Mouse (Mus musculus) midbrain, embryonic 13.5 days (tissue): ENCODE data around the gene Bcl3. TPM values are rescaled to one million over a fixed set of nuclear protein-coding genes. Genes with fewer than 3 reads are reported as not detected.

ENCODE experiments used
- ATAC-seq: fragments of 200-750 bp; cut with Nextera tagmentation; 2 replicates; pipeline ENCODE4 v1.8.0; 2017; ENCODE audit warnings: mild to moderate bottlenecking, moderate TSS enrichment, moderate library complexity
- H3K27ac ChIP-seq: fragments of 300-500 bp; sonication (generic); 2 replicates; pipeline ENCODE4 v1.5.1; 2015; ENCODE audit warnings: inconsistent platforms, mild to moderate bottlenecking, moderate library complexity
- H3K27me3 ChIP-seq: fragments of 300-500 bp; sonication (generic); 2 replicates; pipeline ENCODE4 v1.6.1; 2015; ENCODE audit warnings: mild to moderate bottlenecking, inconsistent platforms
- H3K36me3 ChIP-seq: fragments of 300-500 bp; sonication (generic); 2 replicates; pipeline ENCODE4 v1.6.1; 2015; ENCODE audit warnings: mild to moderate bottlenecking, inconsistent platforms
- H3K4me1 ChIP-seq: fragments of 300-500 bp; sonication (generic); replicated peaks from 2 replicates; pipeline ENCODE4 v1.6.1; 2015; ENCODE audit warnings: inconsistent platforms
- H3K4me2 ChIP-seq: fragments of 300-500 bp; sonication (generic); replicated peaks from 2 replicates; pipeline ENCODE4 v1.6.1; 2015; ENCODE audit warnings: moderate library complexity, mild to moderate bottlenecking, inconsistent platforms
- H3K4me3 ChIP-seq: fragments of 300-500 bp; sonication (generic); replicated peaks from 2 replicates; pipeline ENCODE4 v1.5.1; 2015; ENCODE audit warnings: mild to moderate bottlenecking, inconsistent platforms
- H3K9ac ChIP-seq: fragments of 300-500 bp; sonication (generic); replicated peaks from 2 replicates; pipeline ENCODE4 v1.6.1; 2015; ENCODE audit warnings: mild to moderate bottlenecking, inconsistent platforms
- H3K9me3 ChIP-seq: fragments of 300-500 bp; sonication (generic); 2 replicates; pipeline ENCODE4 v1.6.1; 2016; ENCODE audit warnings: mild to moderate bottlenecking, inconsistent platforms
- WGBS: fragments of 180-500 bp; shearing (Covaris S2); methylation state at CpG from one replicate; pipeline ENCODE4 v1.1.7; 2015; 5-methylcytosine and 5-hydroxymethylcytosine counted together
- polyA plus RNA-seq: library from polyadenylated mRNA; unstranded; fragments of >200 nt; fragmentation: Nextera tagmentation; extraction: Ambion mirVana; gene quantifications from 2 replicates; pipeline ENCODE4 v1.2.1, GENCODE M21; 2015

Gene Bcl3
- polyA plus RNA-seq, 1 experiment from 2014 or later, result 0.27 TPM

DNA sequence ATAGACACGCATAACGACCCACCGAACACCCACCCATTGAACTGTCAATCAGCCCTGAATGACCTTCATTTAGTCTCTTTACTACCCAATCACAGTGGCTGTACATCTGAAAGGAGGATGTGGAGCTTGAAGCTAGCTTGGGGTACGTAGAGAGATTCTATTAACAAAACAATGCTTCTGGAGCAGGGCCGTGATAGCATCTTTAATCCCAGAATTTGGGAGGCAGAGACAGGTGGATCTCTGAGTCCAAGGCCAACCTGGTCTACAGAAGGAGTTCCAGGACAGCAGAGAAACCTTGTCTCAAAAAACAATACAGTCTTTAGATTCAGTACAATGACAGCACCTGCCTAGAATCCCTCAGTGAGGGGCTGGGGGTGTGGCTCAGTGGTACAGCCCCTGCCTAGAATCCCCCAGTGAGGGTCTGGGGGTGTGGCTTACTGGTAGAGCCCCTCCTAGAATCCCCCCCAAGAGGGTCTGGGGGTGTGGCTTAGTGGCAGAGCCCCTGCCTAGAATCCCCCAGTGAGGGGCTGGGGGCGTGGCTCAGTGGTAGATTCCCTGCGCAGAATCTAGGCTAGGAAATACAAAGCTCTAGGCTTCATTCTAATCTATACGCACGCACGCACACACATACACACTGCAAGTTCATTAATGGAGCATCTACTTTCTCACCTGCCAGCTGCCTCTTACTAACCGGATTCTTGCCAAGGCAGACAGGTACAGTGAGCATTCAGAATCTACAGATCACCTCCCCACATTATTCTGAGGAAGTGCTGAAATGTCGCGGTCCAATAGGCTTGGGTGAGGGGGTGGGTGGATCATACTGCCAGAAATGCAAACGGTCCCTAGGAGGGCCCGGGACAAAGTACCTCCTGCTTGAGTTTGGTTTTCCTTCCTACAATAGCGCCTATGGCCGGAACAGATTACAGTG, 7.0 kb downstream of the Bcl3 start:
- no peaks in the 10 kb centered on the region for H3K9me3 ChIP-seq
- peak; percentile 24; the same call in 1 of the 2 replicates for ATAC-seq
- H3K4me2 ChIP-seq, result peak overlapping the region; percentile 61
- WGBS, result 24% methylated on average over 17 of the region's 17 CpGs
- peaks cover 63% of the 10 kb centered on the region for H3K27me3 ChIP-seq
- H3K4me1 ChIP-seq, result peaks cover 33% of the 10 kb centered on the region
- H3K9ac ChIP-seq, result peak overlapping the region; percentile 61
- peak overlapping the region; percentile 9; the same call in 1 of the 2 replicates for H3K27ac ChIP-seq
- no peaks in the 10 kb centered on the region for H3K36me3 ChIP-seq
- peak overlapping the region; percentile 44 for H3K4me3 ChIP-seq

DNA sequence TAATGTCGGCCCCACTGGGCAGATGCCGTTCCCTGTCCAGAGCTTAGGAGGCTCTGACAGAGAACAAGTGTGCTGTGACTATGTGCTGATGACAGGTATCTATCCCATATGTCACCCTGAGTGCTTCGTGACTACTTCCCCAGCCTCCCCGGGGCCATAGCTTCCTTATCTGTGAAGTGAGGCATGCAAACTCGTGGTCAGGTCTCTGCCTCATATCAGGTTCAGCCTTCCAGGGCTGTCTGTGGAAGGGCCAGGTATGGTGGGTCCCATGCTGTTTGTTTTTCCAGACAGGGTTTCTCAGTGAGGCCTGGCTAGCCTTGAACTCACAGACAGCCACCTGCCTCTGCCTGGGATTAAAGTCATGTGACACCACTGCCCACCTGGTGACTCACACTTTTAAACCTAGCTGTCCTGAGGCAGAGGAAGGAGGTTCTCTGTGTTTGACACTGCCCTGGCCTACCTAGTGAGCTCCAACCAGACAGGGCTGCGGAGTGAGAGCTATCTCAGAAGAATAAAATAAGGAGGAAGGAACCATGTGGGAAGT, 8.9 kb downstream of the Bcl3 start:
- Histone ChIP-seq H3K9me3 (no peaks in the 10 kb centered on the region), H3K27me3 (peaks cover 77% of the 10 kb centered on the region), H3K4me3 (no peak overlapping the region), H3K4me1 (peaks cover 33% of the 10 kb centered on the region), H3K36me3 (no peaks in the 10 kb centered on the region), H3K4me2 (no peak overlapping the region), H3K27ac (no peak overlapping the region), H3K9ac (no peak overlapping the region)
- ATAC-seq, result no peak
- WGBS, result 80% methylated on average over 6 of the region's 6 CpGs

DNA sequence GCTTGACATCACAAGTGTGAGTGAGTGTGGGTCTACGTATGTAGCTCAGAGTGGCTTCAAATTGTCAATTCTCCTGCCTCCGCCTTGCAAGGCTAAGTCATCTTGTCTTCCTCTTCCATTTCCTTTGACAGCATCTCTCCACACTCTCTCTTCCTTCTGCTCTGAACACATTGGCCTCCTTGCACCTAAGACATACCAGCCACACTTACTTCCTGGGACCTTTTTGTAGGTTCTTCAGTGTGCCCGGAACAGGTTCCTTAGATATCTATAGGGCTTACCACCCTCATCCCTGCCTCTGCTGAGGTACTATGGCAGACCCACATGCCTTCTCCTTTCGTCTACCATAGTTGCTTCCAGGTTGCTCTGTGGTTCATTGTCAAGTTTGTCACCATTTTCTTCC, 9.4 kb downstream of the Bcl3 start:
- no peaks in the 10 kb centered on the region for H3K36me3 ChIP-seq
- H3K4me2 ChIP-seq, result no peak overlapping the region
- no peak overlapping the region for H3K27ac ChIP-seq
- H3K4me1 ChIP-seq, result peaks cover 32% of the 10 kb centered on the region
- no peak for ATAC-seq
- no peak overlapping the region for H3K4me3 ChIP-seq
- no peaks in the 10 kb centered on the region for H3K9me3 ChIP-seq
- 83% methylated on average over 4 of the region's 4 CpGs for WGBS
- H3K27me3 ChIP-seq, result peaks cover 77% of the 10 kb centered on the region
- H3K9ac ChIP-seq, result no peak overlapping the region

DNA sequence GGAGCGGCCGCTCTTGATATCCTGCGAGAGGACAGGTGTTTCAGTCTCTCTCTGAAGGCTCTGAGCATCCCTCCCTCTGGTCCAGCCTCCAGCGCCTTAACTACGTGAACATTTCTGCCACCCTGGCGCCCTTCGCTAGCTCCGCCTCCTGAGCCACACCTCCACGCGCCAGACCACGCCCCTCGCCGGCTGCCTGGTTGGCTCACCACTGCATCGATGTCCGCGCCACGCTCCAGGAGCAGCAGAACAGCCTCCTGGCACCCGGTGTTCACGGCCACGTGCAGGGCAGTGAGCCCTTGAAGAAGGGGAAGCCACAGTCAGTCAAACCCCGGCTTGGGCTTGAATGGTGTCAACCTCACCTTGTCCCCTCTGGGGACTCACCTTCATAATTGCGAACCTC, 11.5 kb downstream of the Bcl3 start:
- ATAC-seq, result 0 out of 2 replicates have a peak, but pooled peaks have one; percentile 21
- no peaks in the 10 kb centered on the region for H3K9me3 ChIP-seq
- peak overlapping the region; percentile 25 for H3K4me3 ChIP-seq
- peak overlapping the region; percentile 47 for H3K4me2 ChIP-seq
- 6% methylated on average over 22 of the region's 22 CpGs for WGBS
- no peak overlapping the region for H3K27ac ChIP-seq
- H3K4me1 ChIP-seq, result peaks cover 12% of the 10 kb centered on the region
- 0 out of 2 replicates have a peak overlapping the region, but pooled peaks have one; percentile 25 for H3K9ac ChIP-seq
- peaks cover 67% of the 10 kb centered on the region for H3K27me3 ChIP-seq
- no peaks in the 10 kb centered on the region for H3K36me3 ChIP-seq

DNA sequence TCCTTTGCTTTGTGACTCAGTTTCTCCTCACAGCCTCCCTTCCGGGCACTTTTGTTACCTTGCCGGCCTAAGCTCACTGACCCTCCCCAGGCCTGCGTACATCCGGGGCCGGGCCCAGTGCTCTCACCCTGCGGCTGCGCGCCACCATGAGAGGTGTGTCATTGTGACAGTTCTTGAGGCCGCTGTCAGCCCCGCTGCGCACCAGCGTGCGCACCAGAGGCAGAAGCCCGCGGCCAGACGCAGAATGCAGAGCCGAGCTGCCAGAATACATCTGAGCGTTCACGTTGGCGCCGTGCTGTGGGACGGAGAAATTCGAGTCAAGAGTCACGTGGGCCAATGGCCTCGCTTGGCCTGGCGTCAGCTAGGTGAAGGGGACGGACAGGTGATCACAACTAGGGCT, 13.2 kb downstream of the Bcl3 start:
- no peaks in the 10 kb centered on the region for H3K36me3 ChIP-seq
- no peak overlapping the region for H3K27ac ChIP-seq
- H3K4me2 ChIP-seq, result peak overlapping the region; percentile 48
- H3K4me3 ChIP-seq, result peak overlapping the region; percentile 25
- peaks cover 6% of the 10 kb centered on the region for H3K4me1 ChIP-seq
- no peaks in the 10 kb centered on the region for H3K9me3 ChIP-seq
- H3K9ac ChIP-seq, result peak overlapping the region; percentile 10; the same call in 1 of the 2 replicates
- ATAC-seq, result peak; percentile 69
- peaks cover 63% of the 10 kb centered on the region for H3K27me3 ChIP-seq
- 3% methylated on average over 27 of the region's 27 CpGs for WGBS

DNA sequence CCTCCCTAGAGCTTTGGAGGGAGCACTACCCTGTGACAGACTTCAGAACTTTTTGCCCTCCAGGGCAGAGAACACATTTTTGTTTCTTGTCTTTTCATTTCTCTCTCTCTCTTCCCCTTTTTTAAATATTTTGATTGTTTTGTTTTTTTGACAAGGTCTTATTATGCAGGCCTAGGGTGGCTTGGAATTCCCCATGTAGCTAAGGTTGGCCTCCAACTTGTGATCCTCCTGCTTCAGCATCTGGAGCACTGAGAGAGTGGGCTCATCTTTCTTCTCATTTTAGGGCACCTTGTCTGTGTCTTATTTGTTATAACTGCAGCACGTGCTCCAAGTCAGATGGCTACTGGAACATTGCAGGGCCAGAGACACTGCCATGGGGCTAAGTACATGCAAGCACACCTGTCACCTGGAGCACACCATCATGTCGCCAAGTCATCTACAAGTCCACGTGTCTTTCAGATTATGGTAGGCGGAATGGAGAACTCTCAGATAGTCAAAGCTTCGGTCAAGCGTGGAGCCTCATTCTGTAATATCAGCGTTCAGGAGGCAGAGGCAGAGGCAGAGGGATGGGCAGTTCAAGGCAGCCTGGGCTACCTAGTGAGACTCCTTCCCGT, 16.1 kb downstream of the Bcl3 start:
- peaks cover 39% of the 10 kb centered on the region for H3K27me3 ChIP-seq
- WGBS, result 86% methylated on average over 8 of the region's 8 CpGs
- peaks cover 6% of the 10 kb centered on the region for H3K4me1 ChIP-seq
- H3K4me3 ChIP-seq, result no peak overlapping the region
- H3K27ac ChIP-seq, result no peak overlapping the region
- ATAC-seq, result no peak
- no peaks in the 10 kb centered on the region for H3K36me3 ChIP-seq
- H3K9me3 ChIP-seq, result no peaks in the 10 kb centered on the region
- no peak overlapping the region for H3K9ac ChIP-seq
- H3K4me2 ChIP-seq, result no peak overlapping the region

DNA sequence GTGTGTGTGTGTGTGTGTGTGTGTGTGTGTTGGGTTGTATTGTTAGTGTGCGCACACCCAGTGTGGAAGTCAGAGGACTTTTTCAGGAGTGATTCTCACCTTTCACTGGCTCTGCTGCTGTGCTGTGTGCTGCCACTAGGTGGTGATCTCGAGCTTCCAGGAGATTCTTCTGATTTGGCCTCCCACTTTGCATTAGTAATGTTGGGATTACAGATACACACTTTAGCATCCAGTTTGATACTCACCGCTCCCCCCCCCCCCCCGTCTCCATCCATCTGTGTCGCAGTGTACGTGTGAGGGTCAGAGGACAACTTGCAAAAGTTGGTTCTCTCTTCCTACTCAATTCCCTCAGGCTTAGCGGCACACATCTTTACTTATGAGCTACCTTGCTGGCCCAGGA, 19.6 kb downstream of the Bcl3 start:
- ATAC-seq, result peak; percentile 58; the same call in 1 of the 2 replicates
- Histone ChIP-seq H3K27me3 (peaks cover 4% of the 10 kb centered on the region; the same call in 1 of the 2 replicates), H3K27ac (no peak overlapping the region), H3K36me3 (no peaks in the 10 kb centered on the region), H3K4me3 (no peak overlapping the region), H3K9ac (no peak overlapping the region), H3K4me2 (no peak overlapping the region), H3K9me3 (no peaks in the 10 kb centered on the region), H3K4me1 (no peaks in the 10 kb centered on the region)
- WGBS, result 21% methylated on average over 7 of the region's 7 CpGs

DNA sequence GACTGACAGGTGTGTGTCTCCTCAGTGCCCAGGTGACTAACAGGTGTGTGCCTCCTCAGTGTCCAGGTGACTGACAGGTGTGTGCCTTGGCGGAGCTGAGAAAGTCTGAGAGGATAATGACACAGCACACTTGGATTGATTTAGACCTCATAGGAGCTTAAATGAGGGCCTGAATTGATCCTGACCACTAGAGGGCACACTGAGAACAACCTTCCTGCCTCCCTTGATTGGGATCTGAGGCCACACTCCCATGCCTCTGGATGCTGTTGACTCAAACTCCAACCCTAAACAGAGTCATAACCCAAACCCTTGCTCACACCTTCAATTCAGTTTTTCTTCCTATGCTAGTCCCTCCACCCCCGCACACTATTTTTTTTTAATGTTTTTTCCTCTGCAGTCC, 21.8 kb downstream of the Bcl3 start:
- Histone ChIP-seq H3K4me3 (no peak overlapping the region), H3K27me3 (peaks cover 24% of the 10 kb centered on the region), H3K36me3 (no peaks in the 10 kb centered on the region), H3K9ac (no peak overlapping the region), H3K9me3 (no peaks in the 10 kb centered on the region), H3K4me2 (no peak overlapping the region), H3K27ac (no peak overlapping the region), H3K4me1 (0 out of 2 replicates have a peak, but pooled peaks cover 4% of the 10 kb centered on the region)
- no peak for ATAC-seq
- WGBS, result 40% methylated on average over 2 of the region's 2 CpGs

DNA sequence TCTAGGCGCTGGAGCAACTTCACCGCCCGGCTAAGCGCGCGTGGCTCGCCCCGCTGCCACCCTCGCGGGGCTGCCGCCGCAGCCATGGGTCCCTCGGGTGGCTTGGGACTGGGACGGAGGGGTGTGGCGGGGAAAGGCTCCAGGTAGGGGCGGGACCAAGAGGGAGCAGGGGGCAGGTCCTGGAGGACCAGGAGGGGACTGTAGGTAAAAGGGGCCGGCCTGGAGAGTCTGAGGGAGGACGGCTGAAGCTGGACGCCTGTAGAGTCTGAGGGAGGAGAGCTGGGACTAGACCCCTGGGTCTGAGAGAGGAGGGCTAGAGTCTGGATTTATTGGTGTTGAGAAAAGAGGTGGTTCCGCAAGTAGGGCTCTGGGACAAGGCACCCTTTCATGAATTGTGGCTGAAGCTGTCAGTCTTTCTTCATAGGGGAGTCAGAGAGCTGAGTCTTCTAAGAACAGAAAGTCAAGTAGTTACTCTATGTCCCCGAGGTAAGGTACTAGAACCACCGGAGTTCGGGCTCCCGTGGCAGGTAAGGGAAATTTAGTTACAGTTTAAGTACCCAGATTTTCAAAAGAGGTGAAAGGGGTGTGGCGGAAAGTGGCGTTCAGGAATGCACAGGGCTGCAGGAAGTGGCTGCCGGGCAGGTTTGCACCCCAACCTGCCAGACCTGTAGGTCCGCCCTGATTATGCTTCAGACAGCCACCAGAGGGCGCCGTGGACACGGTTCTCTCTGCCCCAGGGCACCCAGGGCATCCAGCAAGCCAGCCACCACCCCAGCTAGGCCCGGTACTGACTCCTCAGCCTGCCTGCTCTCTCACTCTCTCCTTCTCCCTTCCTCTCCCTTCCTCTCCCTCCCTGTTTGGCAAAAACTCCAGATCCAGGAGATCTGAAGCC, 25.6 kb downstream of the Bcl3 start, which contains the start of gene Cblc:
Cblc (minus strand) TSS at position 113 of the 892 bp plus-strand sequence.
- ATAC-seq, result no peak; the same call in 1 of the 2 replicates
- H3K36me3 ChIP-seq, result no peaks in the 10 kb centered on the region
- no peak within 1 kb of the TSS for H3K4me3 ChIP-seq
- no peak within 1 kb of the TSS for H3K4me2 ChIP-seq
- 3% methylated on average over 32 of the region's 32 CpGs for WGBS
- H3K9ac ChIP-seq, result no peak within 1 kb of the TSS
- peaks cover 29% of the 10 kb centered on the region for H3K27me3 ChIP-seq
- 0 out of 2 replicates have a peak, but pooled peaks cover 4% of the 10 kb centered on the region for H3K4me1 ChIP-seq
- no peak within 1 kb of the TSS for H3K27ac ChIP-seq
- no peaks in the 10 kb centered on the region for H3K9me3 ChIP-seq

DNA sequence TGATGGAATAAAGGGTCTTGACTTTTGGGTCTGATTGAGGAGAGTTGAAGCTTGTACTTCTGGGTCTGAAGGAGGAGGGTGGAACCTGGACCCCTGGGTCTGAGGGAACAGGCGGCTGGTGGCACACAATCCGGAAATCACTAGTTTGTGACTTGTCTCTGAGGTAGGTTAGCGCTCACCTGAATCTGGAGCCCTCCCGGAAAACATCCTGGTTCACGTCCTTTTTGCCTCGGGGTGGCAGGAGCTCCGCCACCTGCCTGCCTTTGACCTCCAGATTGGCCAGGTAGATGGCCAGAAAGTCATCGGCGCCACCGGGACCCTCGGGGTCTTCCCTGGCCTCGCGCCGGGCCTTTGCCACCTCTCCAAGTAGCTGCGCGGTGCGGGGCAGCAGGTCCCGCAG, 26.3 kb downstream of the Bcl3 start:
- no peak for ATAC-seq
- Histone ChIP-seq H3K4me1 (0 out of 2 replicates have a peak, but pooled peaks cover 4% of the 10 kb centered on the region), H3K27me3 (peaks cover 29% of the 10 kb centered on the region), H3K27ac (no peak overlapping the region), H3K9ac (no peak overlapping the region), H3K4me3 (no peak overlapping the region), H3K36me3 (no peaks in the 10 kb centered on the region), H3K9me3 (no peaks in the 10 kb centered on the region), H3K4me2 (no peak overlapping the region)
- 17% methylated on average over 18 of the region's 18 CpGs for WGBS

DNA sequence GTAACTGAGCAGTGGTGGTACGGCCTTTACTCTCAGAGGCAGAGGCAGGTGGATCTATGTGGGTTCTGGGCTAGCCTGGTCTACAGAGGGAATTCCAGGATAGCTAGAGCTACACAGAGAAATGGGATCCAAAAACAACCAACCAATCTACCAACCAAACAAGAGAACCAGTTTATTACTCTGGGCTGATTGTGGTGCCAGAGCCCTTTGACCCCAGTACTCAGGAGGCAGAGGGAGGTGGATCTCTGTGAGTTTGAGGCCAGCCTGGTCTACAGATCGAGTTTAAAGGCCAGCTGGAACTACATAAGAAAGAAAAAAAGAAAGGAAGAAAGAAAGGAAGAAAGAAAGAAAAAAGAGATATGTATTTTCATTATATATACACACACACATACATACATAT, 27.3 kb downstream of the Bcl3 start:
- Histone ChIP-seq H3K27ac (no peak overlapping the region), H3K27me3 (peaks cover 37% of the 10 kb centered on the region), H3K9me3 (no peaks in the 10 kb centered on the region), H3K4me1 (0 out of 2 replicates have a peak, but pooled peaks cover 4% of the 10 kb centered on the region), H3K4me3 (no peak overlapping the region), H3K9ac (no peak overlapping the region), H3K36me3 (no peaks in the 10 kb centered on the region), H3K4me2 (no peak overlapping the region)
- WGBS, result 71% methylated on average over 2 of the region's 2 CpGs
- ATAC-seq, result no peak
